Mouse (Mus musculus) common myeloid progenitor, adult 5-6 weeks (primary cell): ENCODE measurements around the gene Tom1l2. TPM values are rescaled to one million over a fixed set of nuclear protein-coding genes. Genes with fewer than 3 reads are reported as not detected.
A peak's percentile ranks its signal among the peaks of the same experiment; 100 is the strongest.

ENCODE experiments used
- ATAC-seq: replicated peaks from 2 replicates; pipeline ENCODE4 v1.8.0; 2016; ENCODE audit warnings: low read depth, mild to moderate bottlenecking, moderate TSS enrichment, inconsistent platforms; ENCODE audit not compliant: poor library complexity, severe bottlenecking
- total RNA-seq: library from RNA; stranded (forward); fragments of 200-1000, 187-1606 nt; gene quantifications from 2 replicates; pipeline ENCODE4 v1.2.3, GENCODE M21; 2017

The Tom1l2 gene
- total RNA-seq, 1 experiment from 2014 or later: 7.1 TPM

GRCm38 (mm10) chr11:60246077-60246476 is 106.6 kb downstream of the Tom1l2 start:
- no peak for ATAC-seq

- ATAC-seq: no peak
Observed at GRCm38 (mm10) chr11:60244503-60245143, 108.1 kb downstream of the Tom1l2 start.

GRCm38 (mm10) chr11:60240509-60240908 is 112.2 kb downstream of the Tom1l2 start:
- no peak for ATAC-seq

GRCm38 (mm10) chr11:60235351-60235750 is 117.4 kb downstream of the Tom1l2 start:
- ATAC-seq: no peak

GRCm38 (mm10) chr11:60233235-60233634 is 119.5 kb downstream of the Tom1l2 start:
- no peak for ATAC-seq

- no peak for ATAC-seq
Observed at GRCm38 (mm10) chr11:60232441-60233058, 120.2 kb downstream of the Tom1l2 start.

GRCm38 (mm10) chr11:60231951-60232350 is 120.8 kb downstream of the Tom1l2 start:
- ATAC-seq: no peak

- ATAC-seq: no peak
Observed at GRCm38 (mm10) chr11:60231326-60231725, 121.4 kb downstream of the Tom1l2 start.

- no peak for ATAC-seq
Observed at GRCm38 (mm10) chr11:60230512-60230911, 122.2 kb downstream of the Tom1l2 start.

- no peak for ATAC-seq
Observed at GRCm38 (mm10) chr11:60229821-60230220, 122.9 kb downstream of the Tom1l2 start.

- ATAC-seq: no peak
Observed at GRCm38 (mm10) chr11:60228525-60228924, 124.2 kb downstream of the Tom1l2 start.

- no peak for ATAC-seq
Observed at GRCm38 (mm10) chr11:60225874-60226273, 126.8 kb downstream of the Tom1l2 start.

- ATAC-seq: no peak
Observed at GRCm38 (mm10) chr11:60224676-60225075, 128.0 kb downstream of the Tom1l2 start.

GRCm38 (mm10) chr11:60222469-60223236 is 130.1 kb downstream of the Tom1l2 start, which contains the start of gene Srebf1:
Gene Srebf1, minus strand, starts transcription at chr11:60222581.
- ATAC-seq: peak; percentile 77

GRCm38 (mm10) chr11:60222085-60222468 is 130.6 kb downstream of the Tom1l2 start:
- ATAC-seq: no peak

GRCm38 (mm10) chr11:60221425-60221824 is 131.3 kb downstream of the Tom1l2 start:
- ATAC-seq: no peak

- ATAC-seq: peak; percentile 67
Observed at GRCm38 (mm10) chr11:60220291-60220804, 132.4 kb downstream of the Tom1l2 start.

- no peak for ATAC-seq
Observed at GRCm38 (mm10) chr11:60219609-60220008, 133.1 kb downstream of the Tom1l2 start.

GRCm38 (mm10) chr11:60217467-60217866 is 135.2 kb downstream of the Tom1l2 start:
- ATAC-seq: no peak

GRCm38 (mm10) chr11:60216671-60217070 is 136.0 kb downstream of the Tom1l2 start:
- no peak for ATAC-seq

- no peak for ATAC-seq
Observed at GRCm38 (mm10) chr11:60213266-60213665, 139.4 kb downstream of the Tom1l2 start.
